Mouse (Mus musculus): ENCODE results near the gene Ttc27. TPM values are rescaled to one million over a fixed set of nuclear protein-coding genes. Genes with fewer than 3 reads are reported as not detected.

Ttc27 gene
- total RNA-seq, 2 experiments from 2014 or later, result 23.9 to 24.9 TPM

GRCm38 (mm10) chr17:74752906-74753627 is 35.5 kb downstream of the Ttc27 start:
- DNase-seq (ENCODE audit: low spot score in 2 of 2), result no peak

DNA sequence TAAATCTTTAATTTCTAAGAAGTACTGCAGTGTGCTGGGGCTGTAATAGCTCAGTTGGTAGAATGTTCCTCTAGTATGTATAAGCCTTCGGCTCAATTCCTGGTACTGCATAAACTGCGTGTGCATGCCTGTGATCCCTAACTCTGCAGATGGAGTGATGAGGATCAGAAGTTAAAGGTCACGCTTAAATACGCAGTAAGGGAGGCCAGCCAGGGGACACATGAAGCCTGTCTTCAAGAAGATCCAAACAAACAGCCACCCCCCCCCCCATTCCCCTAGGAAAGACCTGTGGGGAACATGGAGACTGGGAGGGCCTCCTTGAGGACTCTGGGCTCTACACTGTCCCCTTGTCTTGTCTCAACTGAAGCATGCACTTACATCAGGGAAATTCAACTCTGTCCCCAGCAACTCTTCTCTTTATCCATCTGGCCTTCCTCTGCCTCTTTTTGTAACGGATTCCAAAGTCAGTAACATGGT is 36.1 kb downstream of the Ttc27 start:
- DNase-seq (ENCODE audit: low spot score in 2 of 2), result no peak

DNA sequence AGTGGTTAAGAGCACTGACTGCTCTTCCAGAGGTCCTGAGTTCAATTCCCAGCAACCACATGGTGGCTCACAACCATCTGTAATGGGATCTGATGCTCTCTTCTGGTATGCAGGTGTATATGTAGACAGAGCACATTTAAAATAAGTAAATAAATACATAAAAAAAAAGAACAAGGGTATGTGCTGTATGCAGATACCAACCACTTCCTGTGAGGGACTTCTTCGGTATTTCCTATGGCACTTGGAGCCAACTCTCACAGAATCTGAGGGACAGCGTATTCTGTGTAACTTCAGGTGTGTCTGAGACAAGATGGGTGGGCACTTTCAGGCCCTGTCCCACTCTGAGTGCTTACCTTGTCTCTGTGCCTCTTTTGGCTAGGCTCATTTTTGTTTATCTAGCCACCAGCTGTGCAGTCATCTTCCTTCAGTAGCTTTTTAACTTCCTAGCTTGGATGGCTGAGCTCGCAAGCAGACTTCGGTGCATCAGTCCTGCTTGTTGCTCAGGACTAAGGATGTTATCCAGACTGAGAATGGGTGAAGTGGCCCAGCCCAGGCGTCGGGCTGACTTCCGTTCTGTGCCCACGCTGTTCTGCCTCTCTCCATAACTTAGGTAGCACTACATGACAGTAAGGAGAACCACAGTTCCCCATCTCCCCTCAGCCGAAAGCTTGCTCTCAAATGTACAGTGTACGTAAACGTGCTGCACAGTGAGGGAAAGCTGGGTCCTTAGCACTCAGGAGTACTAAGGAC is 37.0 kb downstream of the Ttc27 start:
- DNase-seq (ENCODE audit: low spot score in 2 of 2), result no peak

GRCm38 (mm10) chr17:74769390-74769811 is 51.9 kb downstream of the Ttc27 start:
- DNase-seq (ENCODE audit: low spot score in 2 of 2), result no peak

- DNase-seq (ENCODE audit: low spot score in 2 of 2), result no peak
Measured at GRCm38 (mm10) chr17:74772364-74772763, 54.8 kb downstream of the Ttc27 start.

- no peak for DNase-seq (ENCODE audit: low spot score in 2 of 2)
Measured at GRCm38 (mm10) chr17:74773556-74773955, 56.0 kb downstream of the Ttc27 start.

- DNase-seq (ENCODE audit: low spot score in 2 of 2), result no peak
Measured at GRCm38 (mm10) chr17:74780133-74780532, 62.6 kb downstream of the Ttc27 start.

DNA sequence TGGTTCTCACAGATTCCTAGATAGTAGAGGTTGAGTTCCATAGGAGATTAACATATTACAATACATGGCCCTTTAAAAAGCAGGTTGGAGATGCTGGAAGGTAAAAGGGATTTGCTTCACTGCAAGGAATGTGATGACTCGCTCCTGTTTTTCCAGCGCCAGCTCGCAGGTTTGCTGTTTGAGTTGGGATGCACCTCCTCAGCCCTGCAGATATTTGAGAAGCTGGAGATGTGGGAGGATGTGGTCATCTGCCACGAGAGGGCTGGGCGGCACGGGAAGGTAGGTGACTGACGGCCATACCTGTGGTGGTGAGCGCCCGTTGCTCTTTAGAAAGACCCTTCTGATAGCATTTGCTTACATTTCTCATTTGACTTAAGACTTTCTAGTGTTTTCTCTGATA is 63.1 kb downstream of the Ttc27 start:
- DNase-seq (ENCODE audit: low spot score in 2 of 2), result no peak

DNA sequence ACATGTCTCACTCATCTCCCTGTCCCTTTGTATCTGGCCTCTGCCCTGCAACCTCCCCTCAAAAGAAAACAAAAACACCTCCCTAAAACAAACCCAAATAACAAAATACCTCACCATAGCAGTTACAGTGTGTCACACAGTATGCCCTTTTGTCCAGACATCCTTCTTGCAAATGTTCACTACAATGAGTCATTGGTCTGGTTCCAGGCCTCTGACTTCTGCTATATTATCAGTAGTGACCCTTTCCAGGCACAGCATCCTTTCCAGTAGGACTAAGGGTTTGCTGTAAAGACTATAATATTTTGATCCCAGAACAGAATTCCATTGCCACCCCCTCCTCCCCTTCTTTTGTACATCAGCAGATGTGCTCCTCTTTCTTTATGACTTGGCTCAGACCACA is 64.4 kb downstream of the Ttc27 start:
- DNase-seq (ENCODE audit: low spot score in 2 of 2), result no peak

DNA sequence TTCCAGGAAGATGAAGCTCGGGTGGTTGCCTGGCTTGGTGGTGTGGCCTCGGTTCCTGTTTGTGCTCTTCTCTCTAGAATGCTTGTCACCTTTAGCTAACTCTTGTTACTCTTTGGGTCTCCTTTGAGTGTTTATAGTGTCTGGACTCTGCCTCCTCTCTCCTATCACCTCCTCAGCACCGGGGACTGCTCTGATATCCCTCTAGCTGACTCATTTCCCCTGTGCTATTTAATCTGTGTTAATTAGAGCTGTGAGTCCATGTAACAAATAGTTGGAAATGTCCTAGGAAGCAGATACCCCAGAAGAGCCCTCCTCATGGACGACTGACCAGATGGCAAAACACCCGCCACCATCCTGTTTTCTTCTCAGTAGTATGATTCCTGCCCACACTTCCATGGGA is 68.1 kb downstream of the Ttc27 start:
- no peak for DNase-seq (ENCODE audit: low spot score in 2 of 2)

- no peak for DNase-seq (ENCODE audit: low spot score in 2 of 2)
Measured at GRCm38 (mm10) chr17:74786198-74786734, 68.7 kb downstream of the Ttc27 start.

DNA sequence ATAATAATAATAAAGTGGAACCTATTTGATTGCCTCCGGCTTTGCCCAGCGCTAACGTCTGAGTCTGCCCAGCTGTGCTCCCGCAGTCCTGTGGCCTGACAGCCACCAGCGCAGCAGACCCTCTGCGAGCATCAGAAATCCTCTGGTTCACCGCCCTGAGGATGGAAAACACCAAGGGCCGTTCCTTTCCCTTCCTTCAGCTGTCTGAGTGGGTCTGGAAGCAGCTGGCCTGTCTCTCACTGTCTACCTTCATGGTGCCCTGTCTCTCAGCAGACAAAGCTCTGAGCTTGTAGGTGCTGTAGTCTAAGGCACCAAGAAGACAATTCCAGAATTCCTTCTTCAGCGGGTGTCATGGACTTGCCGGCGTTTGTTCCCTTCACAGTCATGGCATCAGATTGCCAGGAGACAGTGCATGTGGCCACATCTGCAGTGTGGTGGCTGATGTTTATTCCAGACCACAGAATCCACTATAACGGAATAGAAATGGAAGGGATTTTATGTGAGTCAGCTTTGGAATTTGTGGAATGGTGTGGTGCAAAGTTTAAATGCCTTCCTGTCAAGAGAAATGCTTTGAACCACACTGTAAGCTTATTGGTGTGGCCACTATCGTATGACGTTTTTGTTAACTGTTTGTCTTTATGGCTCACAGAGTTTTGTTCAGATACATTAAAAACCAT is 78.6 kb downstream of the Ttc27 start:
- no peak for DNase-seq (ENCODE audit: low spot score in 2 of 2)

DNA sequence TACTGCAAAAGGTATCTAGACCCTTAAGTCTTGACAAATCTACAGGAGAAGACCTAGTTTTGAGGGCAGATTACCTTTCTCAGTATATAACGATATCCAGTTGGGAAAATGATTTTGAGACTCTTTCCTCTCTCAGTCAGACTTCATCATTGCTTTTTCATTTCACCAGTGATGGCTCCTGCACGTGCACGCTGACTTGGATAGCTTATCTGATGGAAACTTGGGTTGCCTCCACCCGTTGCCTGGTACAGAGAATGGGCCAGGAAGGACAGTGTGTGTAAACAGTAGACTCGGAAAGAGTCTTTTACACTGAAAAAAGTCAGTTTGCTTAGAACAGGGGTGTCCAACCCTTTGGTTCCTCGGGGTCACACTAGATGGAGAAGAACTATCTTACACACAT is 82.3 kb downstream of the Ttc27 start:
- no peak for DNase-seq (ENCODE audit: low spot score in 2 of 2)

DNA sequence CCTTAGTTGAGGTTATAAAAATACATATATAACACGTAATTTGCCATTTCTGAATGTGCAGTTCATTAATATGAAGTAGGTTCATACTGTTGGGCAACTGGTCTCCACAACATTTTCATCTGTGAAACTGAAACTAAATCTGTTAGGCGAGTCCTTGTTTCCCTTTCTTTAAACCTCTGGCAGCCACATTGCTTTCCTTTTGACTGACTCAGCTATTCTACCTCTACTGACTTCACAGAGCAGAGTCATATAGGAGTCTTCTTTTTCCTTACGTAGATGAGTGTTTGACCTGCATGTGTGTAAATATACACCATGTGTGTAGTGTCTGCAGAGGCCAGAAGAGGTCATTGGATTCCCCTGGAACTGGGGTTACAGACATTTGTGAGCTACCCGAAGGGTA is 85.2 kb downstream of the Ttc27 start:
- no peak for DNase-seq (ENCODE audit: low spot score in 2 of 2)

GRCm38 (mm10) chr17:74803835-74804234 is 86.3 kb downstream of the Ttc27 start:
- no peak for DNase-seq (ENCODE audit: low spot score in 2 of 2)

- no peak for DNase-seq (ENCODE audit: low spot score in 2 of 2)
Measured at GRCm38 (mm10) chr17:74804321-74804930, 86.9 kb downstream of the Ttc27 start.

GRCm38 (mm10) chr17:74807509-74808248 is 90.1 kb downstream of the Ttc27 start:
- no peak for DNase-seq (ENCODE audit: low spot score in 2 of 2)

DNA sequence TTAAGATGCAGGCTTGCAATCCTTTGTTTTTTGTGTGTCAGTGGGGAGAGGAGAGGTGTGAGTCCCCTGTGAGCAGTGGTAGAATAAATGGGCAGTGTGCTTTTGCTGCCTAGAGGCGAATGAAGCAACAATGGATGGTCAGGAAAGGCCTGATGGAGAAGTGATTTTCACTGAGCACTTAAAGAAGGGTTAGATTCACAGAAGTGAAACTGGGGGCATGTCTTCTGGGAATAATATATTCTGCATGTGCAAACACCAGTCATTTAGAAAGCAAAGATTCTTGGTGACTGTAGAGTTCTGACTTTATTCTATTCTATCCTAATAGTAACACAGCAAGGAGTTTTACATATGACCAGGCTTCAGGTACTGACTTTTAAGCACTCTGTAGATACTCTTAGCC is 90.8 kb downstream of the Ttc27 start:
- no peak for DNase-seq (ENCODE audit: low spot score in 2 of 2)

GRCm38 (mm10) chr17:74808901-74809300 is 91.4 kb downstream of the Ttc27 start:
- DNase-seq (ENCODE audit: low spot score in 2 of 2), result no peak

DNA sequence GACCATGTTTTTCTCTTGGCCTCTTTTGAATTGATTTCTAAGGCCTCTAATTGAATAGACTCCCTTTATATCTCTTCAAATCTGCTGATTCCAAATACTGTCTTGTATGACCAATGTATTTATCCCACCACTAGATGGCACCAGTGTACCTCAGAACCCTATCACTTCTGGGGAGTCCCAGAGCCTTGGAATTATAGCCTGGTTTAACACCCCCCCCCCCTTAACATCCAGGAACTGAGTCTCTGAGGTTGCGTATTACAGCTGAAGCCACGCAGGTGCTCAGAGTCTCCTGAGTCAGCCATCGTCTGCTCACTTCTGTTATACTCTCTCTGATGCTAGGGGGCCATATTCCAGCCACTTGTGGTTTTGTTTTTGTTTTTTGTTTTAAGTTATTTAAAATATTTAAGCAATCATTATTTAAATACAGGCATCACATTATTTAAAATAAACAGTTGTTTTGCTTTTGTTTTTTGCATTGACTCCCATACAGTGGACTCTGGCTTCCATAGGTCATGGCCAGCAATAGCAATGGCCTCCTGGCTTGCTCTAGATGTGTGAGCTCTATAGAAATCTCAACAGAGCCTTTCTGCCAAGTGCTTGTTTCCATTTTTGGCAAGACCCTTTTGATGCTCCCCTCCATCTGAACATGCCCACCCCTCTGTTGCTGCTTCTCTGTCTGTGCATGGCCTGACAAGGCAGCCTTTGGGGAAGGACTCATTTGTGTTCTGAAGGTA is 93.5 kb downstream of the Ttc27 start:
- peak; percentile 14 to 33 for DNase-seq (ENCODE audit: low spot score in 2 of 2)

Data from layer of hippocampus, postnatal 10 days (tissue).